Mouse (Mus musculus): ENCODE data around the gene Cyp46a1.

GRCm38 (mm10) chr12:108303778-108304365, 30.3 kb upstream of the Cyp46a1 start:
- TF ChIP-seq CTCF (IDR thresholded peaks at IDR 0.05; ENCODE audit: control insufficient read depth, insufficient read depth, low read length) (no peak), POLR2A (IDR thresholded peaks at IDR 0.05; ENCODE audit: borderline replicate concordance, control insufficient read depth, low read depth, low read length) (no peak)

Data from bone marrow, adult 2 months (tissue).